Mouse (Mus musculus) lung, postnatal 0 days (tissue): ENCODE data around the gene Smarcd2.
A peak's percentile ranks its signal among the peaks of the same experiment; 100 is the strongest.
"Not testable (repeated sequence)": the region's sequence is repeated elsewhere in the genome, so short reads cannot be mapped to it uniquely, and the experiment has no call there.

Experiments
- CTCF ChIP-seq: IDR thresholded peaks from 2 replicates; pipeline ENCODE4 v1.5.1; 2016; ENCODE audit warnings: antibody characterized with exemption, mild to moderate bottlenecking
- EP300 ChIP-seq: IDR thresholded peaks from 2 replicates; pipeline ENCODE4 v1.6.1; 2016; ENCODE audit warnings: antibody characterized with exemption, mild to moderate bottlenecking, control low read depth

DNA sequence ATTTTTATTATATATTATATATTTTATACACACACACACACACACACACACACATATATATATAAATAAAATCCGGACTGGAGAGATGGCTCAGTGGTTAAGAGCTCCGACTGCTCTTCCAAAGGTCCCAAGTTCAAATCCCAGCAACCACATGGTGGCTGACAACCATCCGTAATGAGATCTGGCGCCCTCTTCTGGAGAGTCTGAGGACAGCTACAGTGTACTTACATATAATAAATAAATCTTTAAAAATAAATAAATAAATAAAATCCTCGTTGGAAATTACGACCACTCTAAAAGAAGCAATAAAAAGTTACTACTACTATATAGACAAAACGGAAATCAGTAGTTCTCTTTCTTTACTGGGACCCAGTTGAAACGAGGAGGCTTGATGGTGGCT lies 38.8 kb downstream of the Smarcd2 start:
- peak; percentile 42 for TF ChIP-seq CTCF
- not testable (repeated sequence) for TF ChIP-seq EP300
